Mouse (Mus musculus) thymus, adult 2 months (tissue): ENCODE results near the gene Ntn1. TPM values are rescaled to one million over a fixed set of nuclear protein-coding genes. Genes with fewer than 3 reads are reported as not detected.

Source experiments
- DNase-seq: peaks from one replicate; pipeline ENCODE4 v3.0.0; 2021
- H3K27ac ChIP-seq: fragments of 200-500 bp; 2 replicates; pipeline ENCODE4 v1.5.1; 2012; ENCODE audit warnings: low read length, control low read depth; ENCODE audit not compliant: control insufficient read depth, insufficient read depth
- H3K27me3 ChIP-seq: fragments of 200-500 bp; 2 replicates; pipeline ENCODE4 v1.6.1; 2012; ENCODE audit warnings: mild to moderate bottlenecking, low read length, moderate library complexity, mixed read lengths; ENCODE audit not compliant: control insufficient read depth, insufficient read depth
- H3K36me3 ChIP-seq: fragments of 200-500 bp; 2 replicates; pipeline ENCODE4 v1.6.1; 2012; ENCODE audit warnings: mild to moderate bottlenecking, low read length, moderate library complexity; ENCODE audit not compliant: control insufficient read depth, insufficient read depth
- H3K4me1 ChIP-seq: fragments of 200-500 bp; replicated peaks from 2 replicates; pipeline ENCODE4 v1.6.1; 2012; ENCODE audit warnings: low read length; ENCODE audit not compliant: control insufficient read depth, insufficient read depth
- H3K4me3 ChIP-seq: fragments of 200-500 bp; 2 replicates; pipeline ENCODE4 v1.5.1; 2012; ENCODE audit warnings: mild to moderate bottlenecking, low read length, control low read depth, moderate library complexity; ENCODE audit not compliant: control insufficient read depth, insufficient read depth
- CTCF ChIP-seq: fragments of 200-500 bp; IDR thresholded peaks from 2 replicates; pipeline ENCODE4 v1.5.1; 2012; ENCODE audit warnings: mild to moderate bottlenecking, control low read depth, low read length, moderate library complexity, borderline replicate concordance; ENCODE audit not compliant: control insufficient read depth, poor library complexity, insufficient read depth; ENCODE audit errors: extremely low read depth
- POLR2A ChIP-seq: fragments of 200-500 bp; IDR thresholded peaks from 2 replicates; pipeline ENCODE4 v1.6.1; 2012; ENCODE audit warnings: mild to moderate bottlenecking, low read length, control low read depth, moderate library complexity; ENCODE audit not compliant: control insufficient read depth, poor library complexity, insufficient read depth; ENCODE audit errors: extremely low read depth
- WGBS: fragments of 180-500 bp; shearing (Covaris S2); methylation state at CpG from one replicate; pipeline ENCODE4 v1.1.7; 2018; 5-methylcytosine and 5-hydroxymethylcytosine counted together
- polyA plus RNA-seq: library from polyadenylated mRNA; depleted of rRNA; stranded (reverse); fragments of >200 nt; gene quantifications from 2 replicates; pipeline ENCODE4 v1.2.3, GENCODE M21; 2012

The Ntn1 gene
- polyA plus RNA-seq, 1 experiment: 16.6 TPM

GRCm38 (mm10) chr11:68384592-68385020, 16.0 kb downstream of the Ntn1 start:
- 8% methylated on average over 27 of the region's 27 CpGs for WGBS
- peaks cover 29% of the 10 kb centered on the region for H3K27me3 ChIP-seq

DNA sequence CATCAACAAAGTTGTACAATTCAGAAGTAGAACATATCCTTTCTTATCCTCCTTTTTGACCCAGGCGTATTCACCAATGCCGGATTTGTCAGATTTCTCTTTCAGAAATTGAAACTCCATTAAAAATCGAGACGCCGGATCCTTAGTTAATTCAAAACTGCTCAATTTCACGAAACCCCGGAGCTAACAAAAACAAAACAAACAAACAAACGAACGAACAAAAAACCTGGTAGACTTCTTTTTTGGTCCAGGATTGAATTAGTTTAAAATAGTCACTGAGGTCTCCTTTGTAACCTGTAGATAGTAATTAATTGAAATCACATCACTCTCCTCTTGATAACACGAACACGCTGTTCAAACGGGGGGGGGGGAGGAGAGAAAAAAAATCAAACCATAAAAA, 16.5 kb downstream of the Ntn1 start:
- Histone ChIP-seq H3K36me3 (no peaks in the 10 kb centered on the region), H3K27ac (no peak overlapping the region), H3K4me3 (no peak overlapping the region), H3K4me1 (peaks cover 25% of the 10 kb centered on the region), H3K27me3 (peaks cover 27% of the 10 kb centered on the region)
- DNase-seq: no peak
- WGBS: 18% methylated on average over 12 of the region's 12 CpGs
- TF ChIP-seq CTCF (no peak), POLR2A (no peak)

More at GRCm38 (mm10) chr11:68384592-68385020, 16.0 kb downstream of the Ntn1 start:
- Histone ChIP-seq H3K4me1 (peaks cover 25% of the 10 kb centered on the region), H3K36me3 (no peaks in the 10 kb centered on the region), H3K27ac (no peak overlapping the region), H3K4me3 (peak overlapping the region; percentile 73)
- TF ChIP-seq CTCF (no peak), POLR2A (no peak)
- DNase-seq: no peak

DNA sequence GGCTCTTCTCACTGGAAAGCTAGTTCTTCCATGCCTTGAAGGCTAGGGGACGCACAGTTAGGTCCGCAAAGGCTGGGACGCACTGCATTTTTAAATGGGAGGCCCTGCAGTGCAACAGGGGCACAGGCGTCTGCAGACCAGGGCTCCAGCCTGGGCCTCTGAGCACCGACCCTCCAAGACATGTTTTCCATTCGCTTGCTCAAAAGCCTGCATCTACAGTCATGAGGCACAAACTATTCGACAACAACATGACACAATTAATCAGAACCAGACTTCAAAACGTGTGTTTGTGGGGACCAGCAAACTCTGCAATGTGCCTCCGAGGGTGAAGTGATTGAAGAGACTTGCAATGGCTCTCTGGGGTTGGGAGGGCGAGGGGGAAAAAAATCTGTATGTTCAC, 17.1 kb downstream of the Ntn1 start:
- peaks cover 25% of the 10 kb centered on the region for H3K4me1 ChIP-seq
- no peaks in the 10 kb centered on the region for H3K36me3 ChIP-seq
- 36% methylated on average over 10 of the region's 10 CpGs for WGBS
- no peak overlapping the region for H3K4me3 ChIP-seq
- H3K27ac ChIP-seq: no peak overlapping the region
- peaks cover 27% of the 10 kb centered on the region for H3K27me3 ChIP-seq
- DNase-seq: no peak
- no peak for TF ChIP-seq CTCF
- no peak for TF ChIP-seq POLR2A

DNA sequence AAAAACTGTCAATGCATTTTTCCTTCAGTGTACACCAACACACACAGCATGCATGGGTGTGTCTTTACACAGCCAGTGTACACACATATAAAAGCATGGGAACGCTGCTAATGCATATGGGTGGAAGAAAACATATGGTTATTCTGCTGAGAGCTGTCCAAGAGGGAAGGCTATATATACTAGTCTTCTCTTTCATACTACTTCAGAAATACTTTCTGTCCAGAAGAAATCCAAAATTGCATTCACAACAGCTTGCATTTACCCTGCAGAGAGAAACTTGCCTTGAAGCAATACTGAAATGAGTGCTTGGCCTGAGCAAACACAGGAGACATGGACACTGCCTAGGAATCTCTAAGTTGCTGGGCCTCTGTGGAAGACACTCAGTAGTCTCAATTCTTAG, 18.8 kb downstream of the Ntn1 start:
- Histone ChIP-seq H3K4me1 (peaks cover 21% of the 10 kb centered on the region), H3K27ac (no peak overlapping the region), H3K36me3 (no peaks in the 10 kb centered on the region), H3K4me3 (no peak overlapping the region), H3K27me3 (peaks cover 23% of the 10 kb centered on the region)
- DNase-seq: no peak
- WGBS: 88% methylated on average over 1 of the region's 1 CpGs
- TF ChIP-seq CTCF (no peak), POLR2A (no peak)

GRCm38 (mm10) chr11:68381318-68381717, 19.3 kb downstream of the Ntn1 start:
- Histone ChIP-seq H3K4me1 (peaks cover 19% of the 10 kb centered on the region), H3K36me3 (no peaks in the 10 kb centered on the region), H3K27me3 (peaks cover 19% of the 10 kb centered on the region), H3K4me3 (no peak overlapping the region), H3K27ac (no peak overlapping the region)
- no peak for TF ChIP-seq CTCF
- TF ChIP-seq POLR2A: no peak
- 91% methylated on average over 9 of the region's 9 CpGs for WGBS
- DNase-seq: no peak

GRCm38 (mm10) chr11:68378946-68379764, 21.5 kb downstream of the Ntn1 start:
- TF ChIP-seq POLR2A (no peak), CTCF (no peak)
- H3K27me3 ChIP-seq: no peaks in the 10 kb centered on the region; the same call in none of the 2 replicates

GRCm38 (mm10) chr11:68378419-68378818, 22.2 kb downstream of the Ntn1 start:
- H3K27me3 ChIP-seq: no peaks in the 10 kb centered on the region; the same call in 1 of the 2 replicates
- TF ChIP-seq CTCF (no peak), POLR2A (no peak)

More at GRCm38 (mm10) chr11:68378946-68379764, 21.5 kb downstream of the Ntn1 start:
- 79% methylated on average over 16 of the region's 16 CpGs for WGBS
- H3K4me1 ChIP-seq: no peaks in the 10 kb centered on the region
- DNase-seq: no peak
- no peaks in the 10 kb centered on the region for H3K36me3 ChIP-seq
- no peak overlapping the region for H3K4me3 ChIP-seq
- no peak overlapping the region for H3K27ac ChIP-seq

More at GRCm38 (mm10) chr11:68378419-68378818, 22.2 kb downstream of the Ntn1 start:
- no peaks in the 10 kb centered on the region for H3K4me1 ChIP-seq
- no peak overlapping the region for H3K27ac ChIP-seq
- no peak for DNase-seq
- H3K36me3 ChIP-seq: no peaks in the 10 kb centered on the region
- H3K4me3 ChIP-seq: no peak overlapping the region
- 76% methylated on average over 5 of the region's 5 CpGs for WGBS
